Mouse (Mus musculus) stomach, adult 2 months (tissue): ENCODE measurements around the gene Fam43a. TPM values are rescaled to one million over a fixed set of nuclear protein-coding genes. Genes with fewer than 3 reads are reported as not detected.

Experiments
- polyA plus RNA-seq: library from polyadenylated mRNA; depleted of rRNA; stranded (reverse); fragments of >200 nt; gene quantifications from 2 replicates; pipeline ENCODE4 v1.2.3, GENCODE M21; 2012; rRNA removed

The Fam43a gene
- 21.2 and 27.8 TPM in 2 replicates for polyA plus RNA-seq

GRCm38 (mm10) chr16:30599491-30600268 lies at the start of gene Fam43a:
Gene Fam43a, plus strand, starts transcription at chr16:30599723.

GRCm38 (mm10) chr16:30550748-30551192 lies 48.8 kb upstream of the Fam43a start, which contains the start of gene Tmem44:
Gene Tmem44, minus strand, starts transcription at chr16:30550842.

GRCm38 (mm10) chr16:30587494-30588327 lies 11.8 kb upstream of the Fam43a start, which contains the start of gene Lsg1:
Gene Lsg1, minus strand, starts transcription at chr16:30587592.

Other genes with a start within 250 kb of the Fam43a start
- 18.3 and 18.7 TPM in 2 replicates for gene Atp13a3, start 193.7 kb upstream of the Fam43a start, polyA plus RNA-seq
- 3.3 and 3.6 TPM in 2 replicates for gene Tmem44, start 48.9 kb upstream of the Fam43a start, polyA plus RNA-seq
- gene Lsg1, start 12.1 kb upstream of the Fam43a start, polyA plus RNA-seq = 2.7 and 3.4 TPM in 2 replicates